Mouse (Mus musculus): Measurements from ENCODE around the gene Slc19a1. TPM values are rescaled to one million over a fixed set of nuclear protein-coding genes. Genes with fewer than 3 reads are reported as not detected.

Slc19a1 gene
- 14.1 and 16.4 TPM in 2 replicates for polyA plus RNA-seq (2021; fragmentation: Nextera tagmentation)
- long read RNA-seq, experiment 1, transcript Slc19a1-201 (6 exons, 2,347 nt): major isoform, 37 of 80 reads
- long read RNA-seq, experiment 1, transcript Slc19a1-209 (6 exons, 2,309 nt): minor isoform, 6 of 80 reads
- long read RNA-seq, experiment 1, partial matches to known transcripts: 3 of 80 reads
- long read RNA-seq, experiment 1, other reads (novel, unspliced or antisense): 34 of 80 reads
- long read RNA-seq, experiment 2, partial matches to known transcripts: 2 of 11 reads
- long read RNA-seq, experiment 2, other reads (novel, unspliced or antisense): 3 of 11 reads

DNA sequence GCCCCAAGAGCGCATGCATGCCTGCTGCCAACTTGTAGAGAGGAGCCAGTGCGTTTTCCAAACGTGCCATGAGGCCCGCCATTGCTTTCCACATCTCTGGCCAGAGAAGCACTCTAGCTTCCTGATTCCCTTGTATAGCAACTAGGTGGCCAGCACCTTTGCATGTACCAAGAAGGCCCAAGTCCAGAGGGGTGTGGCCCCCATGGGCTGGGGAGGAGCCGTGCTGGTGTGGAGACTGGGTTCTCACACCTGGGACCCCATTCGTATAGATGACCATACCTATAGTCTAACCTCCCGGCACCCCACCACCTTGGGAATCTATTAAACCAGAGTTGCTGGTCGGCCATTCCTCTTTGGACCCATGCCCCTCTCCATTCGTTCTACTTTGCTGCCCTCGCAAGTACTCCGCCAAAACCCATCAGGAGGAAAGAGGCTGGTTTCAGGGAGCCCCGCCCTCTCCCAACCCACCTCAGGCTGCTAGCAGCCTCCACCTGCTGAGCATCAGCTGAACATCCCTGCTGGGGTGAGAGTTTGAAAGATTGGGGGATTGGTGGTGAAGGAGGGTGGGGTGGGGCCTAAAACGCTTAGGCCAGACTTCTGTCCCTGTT lies at the start of gene Slc19a1:
Gene Slc19a1, plus strand, starts transcription at position 474 of the 608 bp plus-strand sequence.

Other genes starting within 250 kb of the Slc19a1 start
- gene Pcbp3, start 70.4 kb upstream of the Slc19a1 start, polyA plus RNA-seq (2021; fragmentation: Nextera tagmentation): 54.1 and 57.8 TPM in 2 replicates
- 0.61 and 1.0 TPM in 2 replicates for gene Col18a1, start 134.3 kb downstream of the Slc19a1 start, polyA plus RNA-seq (2021; fragmentation: Nextera tagmentation)
- 20.0 TPM in 2 replicates for gene Pofut2, start 227.0 kb downstream of the Slc19a1 start, polyA plus RNA-seq (2021; fragmentation: Nextera tagmentation)

Measured in left cerebral cortex, adult 6 months (tissue).